Mouse (Mus musculus): ENCODE data around the gene Pik3c2g. TPM values are rescaled to one million over a fixed set of nuclear protein-coding genes. Genes with fewer than 3 reads are reported as not detected.

The Pik3c2g gene
- polyA plus RNA-seq, 1 experiment = 0.36 TPM

- TF ChIP-seq CTCF (IDR thresholded peaks at IDR 0.05; ENCODE audit: borderline replicate concordance, extremely low read depth, insufficient read depth, insufficient read length) = no peak
- TF ChIP-seq POLR2A (IDR thresholded peaks at IDR 0.05; ENCODE audit: borderline replicate concordance, extremely low read depth, insufficient read depth, insufficient read length, poor library complexity, severe bottlenecking) = no peak
- no peak for DNase-seq (ENCODE audit: low read depth)
These were observed 260.0 kb downstream of the Pik3c2g start for GRCm38 (mm10) chr6:139846889-139847544.

DNA sequence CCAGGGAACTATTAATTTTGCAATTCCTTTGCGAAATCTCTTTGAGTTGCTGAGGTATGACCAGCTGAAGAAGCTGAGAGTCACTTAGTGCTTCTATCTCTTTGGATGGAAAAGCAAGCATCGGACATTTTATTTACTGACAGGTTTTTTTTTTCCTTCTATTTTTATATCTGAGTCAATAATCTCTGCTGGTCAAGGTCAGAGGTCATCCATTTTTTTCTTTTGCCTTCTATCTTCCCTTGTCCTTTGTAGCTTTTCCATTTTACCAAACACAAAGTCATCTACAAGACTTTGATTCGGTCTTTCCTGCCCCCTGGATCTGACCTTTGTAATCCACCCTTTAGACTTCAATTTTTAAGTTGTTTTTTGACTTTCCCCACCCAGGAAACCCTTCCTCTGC lies 262.9 kb downstream of the Pik3c2g start:
- TF ChIP-seq CTCF (IDR thresholded peaks at IDR 0.05; ENCODE audit: borderline replicate concordance, extremely low read depth, insufficient read depth, insufficient read length) (no peak), POLR2A (IDR thresholded peaks at IDR 0.05; ENCODE audit: borderline replicate concordance, extremely low read depth, insufficient read depth, insufficient read length, poor library complexity, severe bottlenecking) (no peak)
- no peak for DNase-seq (ENCODE audit: low read depth)

- TF ChIP-seq CTCF (IDR thresholded peaks at IDR 0.05; ENCODE audit: borderline replicate concordance, extremely low read depth, insufficient read depth, insufficient read length) (no peak), POLR2A (IDR thresholded peaks at IDR 0.05; ENCODE audit: borderline replicate concordance, extremely low read depth, insufficient read depth, insufficient read length, poor library complexity, severe bottlenecking) (no peak)
- no peak for DNase-seq (ENCODE audit: low read depth)
These were observed 264.9 kb downstream of the Pik3c2g start for GRCm38 (mm10) chr6:139851705-139852603.

DNA sequence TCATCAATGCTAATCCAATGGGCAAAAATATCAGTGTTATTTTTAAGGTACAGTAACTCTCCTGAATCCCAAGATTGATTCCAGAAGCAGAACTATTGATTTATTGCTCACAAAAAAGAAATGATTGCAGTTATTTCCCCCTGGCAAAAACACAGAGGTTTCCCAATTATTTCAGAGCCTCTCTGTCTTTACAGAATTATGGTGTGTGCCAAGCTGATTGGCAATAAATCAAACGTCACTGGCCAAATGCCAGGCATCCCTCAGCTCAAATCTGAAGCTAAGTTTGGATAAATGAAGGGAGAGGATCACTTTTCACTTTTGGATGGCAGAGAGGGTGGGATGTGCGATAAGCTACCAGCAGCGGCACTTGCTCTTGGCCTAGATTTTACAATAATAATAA lies 265.8 kb downstream of the Pik3c2g start:
- DNase-seq (ENCODE audit: low read depth) = peak; percentile 73
- no peak for TF ChIP-seq POLR2A (IDR thresholded peaks at IDR 0.05; ENCODE audit: borderline replicate concordance, extremely low read depth, insufficient read depth, insufficient read length, poor library complexity, severe bottlenecking)
- no peak for TF ChIP-seq CTCF (IDR thresholded peaks at IDR 0.05; ENCODE audit: borderline replicate concordance, extremely low read depth, insufficient read depth, insufficient read length)

DNA sequence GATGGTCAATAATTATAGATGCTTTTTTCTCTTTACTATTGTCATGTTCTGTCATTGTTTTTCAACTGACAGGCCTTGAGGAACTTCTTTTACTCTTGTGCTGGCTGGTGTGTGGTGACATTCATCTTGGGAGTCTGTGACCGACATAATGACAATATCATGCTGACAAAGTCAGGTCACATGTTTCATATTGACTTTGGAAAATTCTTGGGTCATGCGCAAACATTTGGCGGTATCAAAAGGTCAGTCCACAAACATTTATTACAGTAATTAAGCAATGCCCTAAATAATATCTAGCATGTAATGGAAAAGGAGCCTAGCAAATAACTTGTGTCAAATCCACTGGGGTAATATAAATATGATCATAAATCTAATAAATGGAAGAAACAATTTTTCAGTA lies 273.1 kb downstream of the Pik3c2g start:
- DNase-seq (ENCODE audit: low read depth) = no peak
- TF ChIP-seq POLR2A (IDR thresholded peaks at IDR 0.05; ENCODE audit: borderline replicate concordance, extremely low read depth, insufficient read depth, insufficient read length, poor library complexity, severe bottlenecking) (no peak), CTCF (IDR thresholded peaks at IDR 0.05; ENCODE audit: borderline replicate concordance, extremely low read depth, insufficient read depth, insufficient read length) (no peak)

DNA sequence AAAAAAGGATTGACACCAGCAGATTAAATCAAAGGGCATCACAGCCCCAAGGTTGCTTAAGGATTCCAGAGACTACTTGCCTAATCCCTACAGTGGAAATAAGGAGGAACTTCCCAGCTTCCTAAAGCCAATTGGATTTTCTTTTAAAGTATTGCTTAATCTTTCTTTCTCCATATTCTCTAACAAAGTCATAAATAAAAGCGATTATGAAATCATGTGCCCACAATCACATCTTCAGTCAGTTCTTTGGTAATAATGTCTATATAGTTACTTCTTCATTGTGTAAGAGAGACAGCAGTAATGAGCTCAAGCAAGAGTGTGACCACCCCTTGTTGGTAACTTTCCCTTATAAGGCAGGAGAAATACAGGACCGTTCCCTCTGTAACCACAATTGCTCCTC lies 274.5 kb downstream of the Pik3c2g start:
- DNase-seq (ENCODE audit: low read depth) = no peak
- TF ChIP-seq POLR2A (IDR thresholded peaks at IDR 0.05; ENCODE audit: borderline replicate concordance, extremely low read depth, insufficient read depth, insufficient read length, poor library complexity, severe bottlenecking) (no peak), CTCF (IDR thresholded peaks at IDR 0.05; ENCODE audit: borderline replicate concordance, extremely low read depth, insufficient read depth, insufficient read length) (no peak)

DNA sequence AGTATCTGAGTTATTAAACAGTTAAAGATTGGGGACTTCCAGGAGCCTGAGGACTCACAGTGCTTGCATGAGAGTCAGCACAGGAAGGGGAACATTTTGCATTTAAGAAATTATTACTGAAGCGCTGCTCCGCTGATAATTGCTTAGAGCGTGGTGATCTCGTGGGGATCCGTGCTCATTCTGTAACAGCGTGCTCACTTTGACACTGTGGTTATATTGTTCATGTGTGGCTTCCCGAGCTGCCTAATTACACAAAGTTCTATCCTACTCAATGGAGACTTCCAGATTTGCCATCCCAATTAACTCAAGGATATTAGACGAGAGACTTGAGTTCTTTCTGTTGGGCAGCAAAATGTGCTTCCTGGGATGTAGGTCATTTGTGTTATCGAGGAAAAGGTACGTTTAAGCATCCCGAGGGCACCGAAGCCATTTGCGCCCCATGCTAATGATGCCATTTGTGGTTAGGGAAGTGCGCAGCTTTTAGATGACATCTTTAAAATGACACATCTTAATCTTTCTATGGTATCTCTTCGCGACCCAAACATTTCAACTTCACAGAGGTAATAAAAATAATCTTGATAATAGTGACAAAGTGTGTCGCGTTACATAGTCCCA lies 278.1 kb downstream of the Pik3c2g start:
- TF ChIP-seq CTCF (IDR thresholded peaks at IDR 0.05; ENCODE audit: borderline replicate concordance, extremely low read depth, insufficient read depth, insufficient read length) = no peak
- TF ChIP-seq POLR2A (IDR thresholded peaks at IDR 0.05; ENCODE audit: borderline replicate concordance, extremely low read depth, insufficient read depth, insufficient read length, poor library complexity, severe bottlenecking) = no peak

GRCm38 (mm10) chr6:139874418-139875176 lies 287.6 kb downstream of the Pik3c2g start:
- DNase-seq (ENCODE audit: low read depth) = peak; percentile 58
- TF ChIP-seq CTCF (IDR thresholded peaks at IDR 0.05; ENCODE audit: borderline replicate concordance, extremely low read depth, insufficient read depth, insufficient read length) = peak; percentile 59; the same call in 1 of the 2 replicates
- no peak for TF ChIP-seq POLR2A (IDR thresholded peaks at IDR 0.05; ENCODE audit: borderline replicate concordance, extremely low read depth, insufficient read depth, insufficient read length, poor library complexity, severe bottlenecking)

More for the DNA sequence above, 278.1 kb downstream of the Pik3c2g start:
- peak; percentile 60 for DNase-seq (ENCODE audit: low read depth)

DNA sequence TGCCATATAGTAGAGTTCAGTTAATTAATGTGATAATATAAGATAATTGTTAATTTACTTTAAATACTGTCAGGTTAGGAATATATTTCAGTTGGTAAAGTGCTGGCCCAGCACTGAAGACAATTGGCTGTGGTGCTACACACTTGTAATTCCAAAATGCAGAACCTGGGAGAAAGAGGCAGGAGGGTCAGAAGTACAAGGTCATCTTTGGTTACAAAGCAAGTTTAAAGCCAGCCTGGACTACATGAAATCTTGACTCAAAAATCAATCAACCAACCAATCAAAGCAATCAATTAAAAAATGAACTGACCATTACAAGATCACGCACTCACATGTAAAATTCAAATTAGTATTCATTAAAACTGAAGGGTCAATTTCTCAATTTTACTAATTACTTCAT lies 289.7 kb downstream of the Pik3c2g start:
- no peak for TF ChIP-seq POLR2A (IDR thresholded peaks at IDR 0.05; ENCODE audit: borderline replicate concordance, extremely low read depth, insufficient read depth, insufficient read length, poor library complexity, severe bottlenecking)
- no peak for TF ChIP-seq CTCF (IDR thresholded peaks at IDR 0.05; ENCODE audit: borderline replicate concordance, extremely low read depth, insufficient read depth, insufficient read length)
- DNase-seq (ENCODE audit: low read depth) = no peak

GRCm38 (mm10) chr6:139877476-139878361 lies 290.7 kb downstream of the Pik3c2g start:
- TF ChIP-seq CTCF (IDR thresholded peaks at IDR 0.05; ENCODE audit: borderline replicate concordance, extremely low read depth, insufficient read depth, insufficient read length) (no peak), POLR2A (IDR thresholded peaks at IDR 0.05; ENCODE audit: borderline replicate concordance, extremely low read depth, insufficient read depth, insufficient read length, poor library complexity, severe bottlenecking) (no peak)
- peak; percentile 27 for DNase-seq (ENCODE audit: low read depth)

Measured in brain, embryonic 14.5 days (tissue).